Mouse (Mus musculus) forebrain, embryonic 15.5 days (tissue): ENCODE results near the gene Marc2. TPM values are rescaled to one million over a fixed set of nuclear protein-coding genes. Genes with fewer than 3 reads are reported as not detected.

Source experiments
- ATAC-seq: fragments of 200-750 bp; cut with Nextera tagmentation; replicated peaks from 2 replicates; pipeline ENCODE4 v1.8.0; 2017; ENCODE audit warnings: mild to moderate bottlenecking, moderate TSS enrichment, moderate library complexity
- H3K27ac ChIP-seq: fragments of 300-500 bp; sonication (generic); replicated peaks from 2 replicates; pipeline ENCODE4 v1.5.1; 2015; ENCODE audit warnings: mild to moderate bottlenecking, inconsistent platforms
- H3K27me3 ChIP-seq: fragments of 300-500 bp; sonication (generic); 2 replicates; pipeline ENCODE4 v1.6.1; 2015; ENCODE audit warnings: inconsistent platforms
- H3K36me3 ChIP-seq: fragments of 300-500 bp; sonication (generic); 2 replicates; pipeline ENCODE4 v1.6.1; 2015; ENCODE audit warnings: mild to moderate bottlenecking, inconsistent platforms
- H3K4me1 ChIP-seq: fragments of 300-500 bp; sonication (generic); 2 replicates; pipeline ENCODE4 v1.6.1; 2015; ENCODE audit warnings: inconsistent platforms
- H3K4me2 ChIP-seq: fragments of 300-500 bp; sonication (generic); replicated peaks from 2 replicates; pipeline ENCODE4 v1.6.1; 2015; ENCODE audit warnings: mild to moderate bottlenecking, inconsistent platforms
- H3K4me3 ChIP-seq: fragments of 300-500 bp; sonication (generic); 2 replicates; pipeline ENCODE4 v1.5.1; 2015; ENCODE audit warnings: mild to moderate bottlenecking, inconsistent platforms
- H3K9ac ChIP-seq: fragments of 300-500 bp; sonication (generic); replicated peaks from 2 replicates; pipeline ENCODE4 v1.6.1; 2015; ENCODE audit warnings: mild to moderate bottlenecking, inconsistent platforms
- H3K9me3 ChIP-seq: fragments of 300-500 bp; sonication (generic); 2 replicates; pipeline ENCODE4 v1.6.1; 2016; ENCODE audit warnings: inconsistent platforms
- WGBS: fragments of 180-500 bp; shearing (Covaris S2); methylation state at CpG from one replicate; pipeline ENCODE4 v1.1.7; 2015; ENCODE audit warnings: mixed read lengths; 5-methylcytosine and 5-hydroxymethylcytosine counted together
- polyA plus RNA-seq: library from polyadenylated mRNA; unstranded; fragments of >200 nt; fragmentation: Nextera tagmentation; extraction: Ambion mirVana; gene quantifications from 2 replicates; pipeline ENCODE4 v1.2.1, GENCODE M21; 2015

Gene Marc2
- polyA plus RNA-seq, 1 experiment from 2014 or later: 109 TPM

DNA sequence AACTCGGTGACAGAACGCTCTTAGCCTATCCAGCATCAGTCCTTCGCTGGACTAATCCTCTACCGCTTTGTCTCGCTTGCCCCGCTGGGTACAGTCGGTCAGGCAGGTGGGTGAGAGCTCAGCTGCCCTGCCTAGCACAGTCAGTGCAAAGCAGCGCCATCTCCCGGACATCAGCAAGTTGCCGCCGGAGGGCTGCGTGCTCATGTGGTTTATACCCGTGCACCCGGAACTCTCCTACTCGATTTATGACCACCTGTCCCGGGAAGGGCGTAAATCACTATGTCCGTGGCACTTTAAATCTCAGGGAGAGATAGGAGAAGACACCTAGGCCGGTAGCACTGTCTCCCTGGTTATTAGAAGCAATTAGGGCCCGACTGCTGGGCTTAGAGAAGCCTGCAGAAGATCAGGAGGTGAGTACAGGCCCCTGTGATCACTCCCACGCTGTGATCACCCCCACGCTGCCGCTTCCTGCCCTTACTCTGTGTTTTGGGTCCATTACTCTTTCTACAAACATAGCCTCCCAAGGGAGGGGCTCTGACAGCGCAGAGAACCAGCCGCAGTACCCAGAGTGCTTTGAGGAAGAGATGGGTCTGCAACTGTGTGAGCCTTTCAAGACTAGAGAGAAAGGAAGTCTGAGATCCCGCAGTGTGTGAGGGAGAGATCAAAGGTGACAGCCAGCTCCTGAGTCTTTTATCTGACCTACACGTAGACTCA is 52.9 kb downstream of the Marc2 start:
- H3K9me3 ChIP-seq: no peaks in the 10 kb centered on the region
- no peak overlapping the region for H3K27ac ChIP-seq
- ATAC-seq: no peak
- H3K9ac ChIP-seq: no peak overlapping the region
- no peak overlapping the region for H3K4me3 ChIP-seq
- WGBS: 19% methylated on average over 27 of the region's 27 CpGs
- no peaks in the 10 kb centered on the region for H3K4me1 ChIP-seq
- H3K36me3 ChIP-seq: no peaks in the 10 kb centered on the region
- no peaks in the 10 kb centered on the region for H3K27me3 ChIP-seq
- no peak overlapping the region for H3K4me2 ChIP-seq

DNA sequence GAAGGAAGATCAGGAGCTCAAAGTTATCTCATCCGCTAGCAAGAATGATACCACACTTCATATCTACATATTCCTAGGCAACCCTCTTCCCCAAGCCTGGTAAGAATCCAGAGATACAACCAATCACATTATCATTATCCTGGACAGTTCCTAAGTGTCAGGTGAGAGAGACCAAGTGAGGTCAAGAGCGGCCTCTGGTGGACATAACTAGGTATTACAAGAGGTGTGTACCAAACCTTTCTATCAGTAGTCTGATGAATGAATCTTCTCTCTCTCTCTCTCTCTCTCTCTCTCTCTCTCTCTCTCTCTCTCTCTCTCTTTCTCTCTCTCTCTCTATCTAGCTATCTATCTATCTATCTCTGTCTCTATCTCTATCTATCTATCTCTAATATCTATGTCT is 55.1 kb downstream of the Marc2 start:
- Histone ChIP-seq H3K4me2 (no peak overlapping the region), H3K4me1 (no peaks in the 10 kb centered on the region), H3K27me3 (no peaks in the 10 kb centered on the region), H3K4me3 (no peak overlapping the region), H3K9ac (no peak overlapping the region), H3K36me3 (no peaks in the 10 kb centered on the region), H3K27ac (no peak overlapping the region), H3K9me3 (no peaks in the 10 kb centered on the region)
- 9% methylated on average over 2 of the region's 2 CpGs for WGBS
- no peak for ATAC-seq

DNA sequence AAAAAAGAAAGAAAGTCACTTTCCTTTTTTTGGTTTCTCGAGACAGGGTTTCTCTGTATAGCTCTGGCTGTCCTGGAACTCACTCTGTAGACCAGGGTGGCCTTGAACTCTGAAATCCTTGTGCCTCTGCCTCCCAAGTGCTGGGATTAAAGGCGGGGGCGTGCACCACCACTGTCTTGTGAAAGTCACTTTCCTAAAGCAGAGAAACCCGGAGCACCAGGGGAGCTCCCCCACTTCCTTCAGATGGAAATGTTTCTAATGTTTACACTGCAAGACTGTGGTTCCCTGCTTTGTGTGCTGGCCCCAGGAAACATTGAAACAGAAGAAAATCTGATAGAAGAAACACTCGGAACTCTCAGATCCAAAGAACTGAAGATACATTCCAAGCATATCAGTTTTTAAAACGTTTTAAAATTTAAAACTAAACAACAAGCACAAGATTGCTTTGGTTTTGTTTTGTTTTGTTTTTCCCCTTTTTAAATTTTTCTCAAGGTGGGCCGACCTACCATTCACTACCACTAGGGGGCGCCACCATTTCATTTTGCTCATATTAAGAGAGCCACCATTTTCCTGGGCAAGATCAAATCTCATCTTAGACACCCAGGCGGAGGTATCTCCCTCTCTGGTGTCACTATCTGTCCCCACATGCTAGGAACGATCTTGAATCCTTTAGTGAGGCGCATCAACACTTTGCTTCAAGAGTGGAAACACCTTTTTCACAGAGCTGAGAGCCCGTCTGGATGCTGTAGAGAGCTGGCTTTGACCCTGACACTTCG is 59.7 kb downstream of the Marc2 start:
- no peaks in the 10 kb centered on the region for H3K27me3 ChIP-seq
- no peak overlapping the region for H3K4me2 ChIP-seq
- no peaks in the 10 kb centered on the region for H3K36me3 ChIP-seq
- H3K4me1 ChIP-seq: no peaks in the 10 kb centered on the region
- H3K27ac ChIP-seq: no peak overlapping the region
- no peak overlapping the region for H3K9ac ChIP-seq
- no peak overlapping the region for H3K4me3 ChIP-seq
- 69% methylated on average over 13 of the region's 13 CpGs for WGBS
- no peaks in the 10 kb centered on the region for H3K9me3 ChIP-seq
- ATAC-seq: no peak

DNA sequence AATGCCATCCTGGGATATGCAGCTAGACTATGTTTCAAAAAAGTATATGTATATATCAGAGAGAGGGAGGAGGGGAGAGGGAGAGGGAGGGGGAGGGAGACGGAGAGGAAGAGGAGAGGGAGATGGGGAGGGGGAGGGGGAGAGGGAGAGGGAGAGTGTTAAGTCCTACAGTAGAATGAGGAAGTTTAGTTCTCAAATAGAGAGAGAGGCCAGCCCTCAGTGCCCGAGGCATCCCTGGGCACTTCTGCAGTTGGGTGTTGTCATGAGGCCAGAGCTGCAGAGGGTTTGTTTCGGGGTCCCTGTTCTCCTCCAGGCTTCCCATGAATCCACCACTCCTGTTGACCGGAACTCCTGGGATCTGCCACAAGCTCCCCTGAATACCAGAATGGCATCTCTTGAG is 62.6 kb downstream of the Marc2 start:
- Histone ChIP-seq H3K4me3 (no peak overlapping the region), H3K27me3 (no peaks in the 10 kb centered on the region), H3K36me3 (no peaks in the 10 kb centered on the region), H3K4me2 (no peak overlapping the region), H3K9me3 (no peaks in the 10 kb centered on the region), H3K9ac (no peak overlapping the region), H3K27ac (no peak overlapping the region), H3K4me1 (no peaks in the 10 kb centered on the region)
- 79% methylated on average over 4 of the region's 4 CpGs for WGBS
- ATAC-seq: no peak

DNA sequence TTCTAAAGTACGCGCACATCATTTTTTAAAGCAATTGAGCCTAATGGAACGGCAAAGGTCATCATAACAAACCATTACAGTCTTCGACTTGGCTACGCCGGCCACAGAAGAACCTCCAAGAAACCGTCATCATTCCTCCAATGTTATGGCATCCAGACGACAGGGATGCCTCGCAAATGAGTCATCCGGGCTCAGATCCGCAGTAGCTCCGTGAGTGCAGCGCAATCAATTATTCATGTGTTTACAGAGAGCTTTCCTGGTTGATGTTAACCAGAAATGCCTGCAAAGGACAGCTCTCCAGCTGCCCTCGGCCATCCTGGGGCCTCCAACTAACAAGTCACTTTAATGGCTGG is 64.1 kb downstream of the Marc2 start:
- H3K4me1 ChIP-seq: no peaks in the 10 kb centered on the region
- 88% methylated on average over 14 of the region's 14 CpGs for WGBS
- no peaks in the 10 kb centered on the region for H3K9me3 ChIP-seq
- ATAC-seq: no peak
- no peak overlapping the region for H3K4me2 ChIP-seq
- no peaks in the 10 kb centered on the region for H3K27me3 ChIP-seq
- no peak overlapping the region for H3K9ac ChIP-seq
- H3K4me3 ChIP-seq: no peak overlapping the region
- no peak overlapping the region for H3K27ac ChIP-seq
- no peaks in the 10 kb centered on the region for H3K36me3 ChIP-seq

DNA sequence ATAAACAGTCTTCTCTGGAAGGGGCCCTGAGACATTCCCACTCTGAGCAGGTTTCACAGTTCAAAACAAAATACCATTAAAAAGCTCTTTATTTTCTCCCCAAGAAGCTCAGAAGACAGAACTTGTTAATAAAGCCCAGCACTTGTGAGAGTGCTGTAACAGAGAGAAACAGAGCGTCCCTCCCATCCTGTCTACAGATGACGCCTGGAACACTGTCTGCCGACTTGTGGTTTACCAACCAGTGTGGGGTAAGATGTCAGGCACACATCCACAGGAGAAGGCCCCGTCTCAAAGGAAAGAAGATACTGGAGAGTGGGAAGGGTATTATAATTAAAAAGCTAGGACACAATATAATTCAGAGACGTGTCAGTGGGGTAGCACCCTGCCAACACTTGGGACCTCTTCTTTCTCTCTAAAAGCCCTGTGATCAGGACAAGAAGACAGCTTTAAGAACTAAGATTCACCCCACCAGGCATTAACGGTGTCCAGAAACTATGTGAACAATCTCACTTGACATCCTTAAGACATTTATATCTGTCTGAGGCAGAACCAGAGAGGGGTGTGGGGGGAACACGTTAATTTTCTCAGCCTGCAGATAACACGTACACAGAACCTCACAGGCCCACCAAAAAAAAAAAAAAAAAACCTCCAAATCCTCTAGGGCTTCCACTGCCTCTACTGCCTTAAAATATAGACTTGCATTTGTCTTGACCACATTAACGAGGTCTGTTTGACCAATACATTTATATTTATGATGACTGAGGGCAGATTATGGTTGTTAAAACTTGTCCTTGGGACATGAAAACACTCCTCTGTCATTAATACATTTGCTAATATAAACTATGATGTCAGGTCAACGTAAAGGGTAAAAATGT is 64.7 kb downstream of the Marc2 start:
- H3K4me1 ChIP-seq: no peaks in the 10 kb centered on the region
- no peaks in the 10 kb centered on the region for H3K36me3 ChIP-seq
- no peaks in the 10 kb centered on the region for H3K9me3 ChIP-seq
- H3K4me3 ChIP-seq: no peak overlapping the region
- ATAC-seq: no peak
- 87% methylated on average over 10 of the region's 10 CpGs for WGBS
- no peak overlapping the region for H3K27ac ChIP-seq
- no peaks in the 10 kb centered on the region for H3K27me3 ChIP-seq
- H3K4me2 ChIP-seq: no peak overlapping the region
- H3K9ac ChIP-seq: no peak overlapping the region

DNA sequence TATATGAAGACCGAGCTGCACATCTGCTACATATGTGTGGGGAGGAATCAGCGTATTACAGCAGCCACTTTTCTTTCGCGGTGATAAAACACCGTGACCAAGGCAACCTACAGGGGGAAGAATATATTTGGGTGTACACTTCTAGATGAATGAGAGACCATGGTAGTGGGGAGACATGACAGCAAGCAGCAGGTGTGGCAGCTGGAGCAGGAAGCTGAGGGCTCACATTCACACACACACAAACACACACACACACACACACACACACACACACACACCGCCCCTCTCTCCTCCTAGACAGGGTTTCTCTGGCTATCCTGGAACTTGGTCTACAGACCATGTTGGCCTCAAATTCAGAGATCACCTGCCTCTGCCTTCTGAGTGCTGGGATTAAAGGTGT is 68.1 kb downstream of the Marc2 start:
- Histone ChIP-seq H3K9me3 (no peaks in the 10 kb centered on the region), H3K4me3 (no peak overlapping the region), H3K27me3 (no peaks in the 10 kb centered on the region), H3K4me1 (no peaks in the 10 kb centered on the region), H3K27ac (no peak overlapping the region), H3K36me3 (no peaks in the 10 kb centered on the region), H3K9ac (no peak overlapping the region), H3K4me2 (no peak overlapping the region)
- WGBS: 92% methylated on average over 6 of the region's 6 CpGs
- ATAC-seq: no peak

DNA sequence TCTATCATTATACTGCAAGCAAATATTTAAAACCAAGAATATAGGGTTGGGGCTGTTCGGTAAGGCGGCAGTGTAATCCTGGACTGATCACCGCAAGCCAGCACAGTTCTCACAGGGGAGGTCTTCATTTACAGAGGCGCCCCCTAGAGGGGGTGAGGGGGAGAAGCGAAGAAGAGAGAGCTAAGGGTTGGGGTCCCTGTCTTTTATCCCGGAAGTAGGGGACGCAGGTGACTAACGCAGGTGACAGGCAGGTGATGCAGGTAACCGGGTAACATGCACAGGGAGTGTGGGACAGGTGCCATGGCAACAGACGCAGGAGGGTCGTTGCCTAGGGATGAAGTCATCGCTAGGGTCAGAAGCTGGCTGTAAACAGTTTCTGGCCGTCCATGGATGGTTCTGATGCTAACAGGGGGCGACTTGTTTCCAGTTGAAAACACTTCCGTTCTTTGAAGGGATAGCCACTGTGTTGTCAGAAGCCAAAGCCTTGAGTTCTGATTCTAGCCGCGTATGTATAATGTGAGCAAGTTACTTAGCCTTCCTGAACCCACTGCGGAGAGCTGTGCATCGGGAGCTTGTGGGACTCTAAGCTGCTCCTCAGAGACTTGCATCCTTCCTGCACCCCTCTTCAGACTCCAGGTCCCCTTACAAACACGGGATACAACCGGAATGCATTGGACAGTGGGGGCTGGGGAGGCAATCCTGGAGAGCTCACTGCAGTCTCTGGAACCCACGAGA is 69.0 kb downstream of the Marc2 start:
- no peak overlapping the region for H3K9ac ChIP-seq
- no peaks in the 10 kb centered on the region for H3K36me3 ChIP-seq
- H3K27me3 ChIP-seq: no peaks in the 10 kb centered on the region
- WGBS: 31% methylated on average over 22 of the region's 22 CpGs
- no peaks in the 10 kb centered on the region for H3K9me3 ChIP-seq
- H3K4me3 ChIP-seq: no peak overlapping the region
- no peak overlapping the region for H3K27ac ChIP-seq
- H3K4me1 ChIP-seq: no peaks in the 10 kb centered on the region
- no peak for ATAC-seq
- H3K4me2 ChIP-seq: no peak overlapping the region

DNA sequence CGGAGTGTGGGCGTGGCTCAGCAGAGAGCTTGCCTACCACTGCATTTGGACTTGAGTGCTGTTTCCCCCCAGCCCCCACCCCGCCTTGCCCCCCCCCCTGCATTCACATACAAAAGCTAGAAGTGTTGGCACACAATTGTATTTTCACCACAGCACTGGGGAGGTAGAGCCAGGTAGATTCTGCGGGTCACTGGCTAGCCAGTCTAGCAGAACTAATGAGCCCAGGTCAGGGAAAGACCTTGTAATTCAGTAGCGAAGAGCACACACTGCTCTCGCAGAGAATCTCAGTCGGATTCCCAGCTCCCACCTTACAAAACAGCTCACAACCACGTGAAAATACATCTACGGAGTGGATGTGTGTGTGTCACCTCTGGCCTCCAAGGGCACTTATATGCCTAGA is 71.0 kb downstream of the Marc2 start:
- H3K9ac ChIP-seq: no peak overlapping the region

DNA sequence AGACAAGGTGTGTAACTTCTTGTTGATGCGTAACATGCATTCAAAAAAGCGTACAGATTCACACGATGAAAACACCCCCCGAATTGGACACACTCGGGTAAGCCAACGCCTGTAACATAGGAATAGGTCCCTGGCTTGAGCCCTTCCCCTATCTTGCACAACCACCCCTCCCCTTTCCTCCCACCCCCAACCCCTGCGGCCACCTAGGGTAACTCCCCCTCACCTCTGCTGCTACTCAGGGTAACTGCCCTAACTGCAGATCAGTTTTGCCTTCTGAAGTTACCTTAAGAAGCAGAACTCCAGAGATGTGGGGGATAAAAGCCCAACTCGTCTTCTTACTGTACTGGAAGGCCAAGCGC is 74.4 kb downstream of the Marc2 start:
- Histone ChIP-seq H3K36me3 (no peaks in the 10 kb centered on the region), H3K4me1 (no peaks in the 10 kb centered on the region), H3K27me3 (no peaks in the 10 kb centered on the region), H3K27ac (no peak overlapping the region), H3K9ac (no peak overlapping the region), H3K9me3 (no peaks in the 10 kb centered on the region), H3K4me3 (no peak overlapping the region), H3K4me2 (no peak overlapping the region; the same call in 1 of the 2 replicates)
- ATAC-seq: no peak
- 13% methylated on average over 9 of the region's 9 CpGs for WGBS

More for the DNA sequence above, 71.0 kb downstream of the Marc2 start:
- ATAC-seq: no peak
- Histone ChIP-seq H3K27me3 (no peaks in the 10 kb centered on the region), H3K4me3 (no peak overlapping the region), H3K27ac (no peak overlapping the region), H3K36me3 (no peaks in the 10 kb centered on the region), H3K9me3 (no peaks in the 10 kb centered on the region), H3K4me2 (no peak overlapping the region), H3K4me1 (no peaks in the 10 kb centered on the region)
- 52% methylated on average over 9 of the region's 9 CpGs for WGBS

DNA sequence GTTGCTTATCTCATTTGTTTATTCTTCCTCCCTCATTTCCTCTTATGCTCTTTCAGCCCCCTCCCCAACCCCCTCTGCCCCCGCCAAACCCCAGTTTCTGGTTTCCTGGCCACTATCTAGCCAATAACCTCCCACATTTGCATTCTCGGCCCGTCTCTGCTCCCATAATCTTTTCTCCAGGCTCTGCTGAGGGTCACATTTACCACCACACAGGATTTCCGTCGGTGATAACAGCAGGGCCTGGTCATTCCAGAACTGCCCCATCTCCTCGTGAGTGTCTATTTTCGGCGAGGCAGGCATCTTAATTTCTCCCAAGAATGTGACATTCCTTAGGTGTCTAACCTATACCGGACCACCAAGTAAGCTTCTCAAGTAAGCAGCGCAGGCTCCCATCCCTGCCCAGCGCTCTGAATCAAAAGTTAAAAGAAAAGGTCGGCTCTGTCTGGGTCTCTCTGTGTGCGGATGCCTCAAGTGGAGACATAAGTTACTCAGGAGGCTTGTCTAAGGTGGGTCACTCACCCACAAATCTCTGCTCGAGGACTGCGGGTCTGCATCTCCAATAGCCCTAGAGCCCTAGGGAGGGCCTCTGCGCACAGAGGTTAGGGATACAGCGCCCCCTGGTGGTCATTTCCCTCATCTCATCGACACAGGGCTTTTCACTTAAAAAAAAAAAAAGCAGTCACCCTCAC is 74.9 kb downstream of the Marc2 start:
- Histone ChIP-seq H3K9me3 (no peaks in the 10 kb centered on the region), H3K4me3 (no peak overlapping the region), H3K27ac (no peak overlapping the region), H3K27me3 (no peaks in the 10 kb centered on the region), H3K4me1 (no peaks in the 10 kb centered on the region), H3K9ac (no peak overlapping the region), H3K36me3 (no peaks in the 10 kb centered on the region), H3K4me2 (no peak overlapping the region; the same call in 1 of the 2 replicates)
- ATAC-seq: peak; percentile 61
- 25% methylated on average over 18 of the region's 18 CpGs for WGBS
